Mouse (Mus musculus): ENCODE measurements at regions not wholly inside any gene's neighbourhood (a gene's known extent, or its start where the extent isn't known, plus 50 kb on each side); places are given as distances from the start of the nearest gene placed in this dataset.

DNA sequence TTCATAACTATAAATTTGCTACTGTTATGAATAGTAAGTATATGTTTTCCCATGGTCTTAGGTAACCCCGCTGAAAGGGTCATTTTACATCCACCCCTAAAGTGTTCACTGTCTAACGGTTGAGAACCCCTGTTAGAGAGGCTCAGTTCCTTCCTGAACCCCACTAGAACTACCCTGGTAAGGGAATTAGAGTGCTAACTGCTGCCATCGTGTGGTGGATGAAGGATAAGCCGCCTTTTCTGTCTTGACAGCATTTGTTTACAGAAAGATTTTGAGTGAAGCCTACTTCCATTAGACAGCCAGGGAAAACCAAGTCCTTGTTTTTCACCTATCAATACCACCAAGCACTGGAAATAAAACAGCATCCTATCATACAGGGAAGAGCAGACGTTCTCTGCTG lies 90.3 kb upstream of the Tbx22 start:
- DNase-seq: peak in 1 of 2 experiments; percentile 19

Measured in kidney, postnatal 36 days (tissue).